Mouse (Mus musculus): ENCODE results near the gene Fbn1.

DNA sequence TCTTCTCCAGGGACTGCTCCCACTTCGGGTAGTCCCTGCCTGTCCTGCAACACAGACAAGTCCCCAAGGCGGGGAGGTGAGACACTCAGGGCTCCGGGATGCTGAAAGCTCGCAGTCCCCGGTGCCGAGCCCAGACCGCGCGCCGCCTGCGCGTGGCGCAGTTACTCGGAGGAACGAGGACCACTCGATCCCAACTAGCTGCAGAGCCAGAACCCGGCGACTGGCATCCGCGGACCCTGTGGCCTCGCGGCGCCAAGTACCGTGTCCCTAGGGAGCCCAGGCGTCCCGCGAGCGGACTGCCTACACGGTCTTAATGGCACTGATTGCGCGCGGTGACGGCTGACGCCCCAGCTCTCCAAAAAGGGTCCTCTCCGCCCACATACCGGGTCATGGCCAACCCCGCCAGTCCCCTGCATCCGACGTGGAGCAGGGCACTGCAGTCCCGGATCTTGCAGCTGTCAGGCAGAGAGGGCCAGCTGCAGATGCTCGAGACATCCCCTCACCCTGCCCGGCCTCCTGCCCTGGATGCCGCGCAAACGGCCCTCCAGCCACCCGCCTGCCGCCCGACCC, 2.0 kb downstream of the Fbn1 start:
- TF ChIP-seq EP300 (optimal IDR thresholded peaks at IDR 0.05) (no peak), CTCF (IDR thresholded peaks at IDR 0.05; ENCODE audit: low read depth) (peak; percentile 24; the same call in 1 of the 2 replicates)

All from stomach, postnatal 0 days (tissue).